Mouse (Mus musculus): Measurements from ENCODE around the gene Banf2.

Banf2 gene

DNA sequence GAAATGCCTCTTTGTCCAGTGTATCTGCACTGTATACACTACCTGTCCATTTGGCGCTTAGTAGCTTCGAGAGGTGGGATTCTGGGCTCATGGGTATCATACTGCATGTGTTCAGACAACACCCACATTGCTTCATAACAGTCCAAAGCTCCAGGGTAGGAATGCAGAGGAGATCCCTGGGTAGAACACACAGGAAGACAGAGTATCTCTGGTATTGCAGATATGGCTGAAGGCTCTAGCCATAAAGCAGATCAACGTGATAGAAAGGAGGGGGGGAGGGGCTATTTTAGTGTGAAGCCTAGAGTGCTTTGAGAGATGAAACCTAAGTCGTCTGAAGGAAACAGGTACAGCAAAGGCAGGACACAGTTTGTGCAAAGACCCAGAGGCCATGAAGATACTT, 6.4 kb upstream of the Banf2 start:
- no peak for DNase-seq

DNA sequence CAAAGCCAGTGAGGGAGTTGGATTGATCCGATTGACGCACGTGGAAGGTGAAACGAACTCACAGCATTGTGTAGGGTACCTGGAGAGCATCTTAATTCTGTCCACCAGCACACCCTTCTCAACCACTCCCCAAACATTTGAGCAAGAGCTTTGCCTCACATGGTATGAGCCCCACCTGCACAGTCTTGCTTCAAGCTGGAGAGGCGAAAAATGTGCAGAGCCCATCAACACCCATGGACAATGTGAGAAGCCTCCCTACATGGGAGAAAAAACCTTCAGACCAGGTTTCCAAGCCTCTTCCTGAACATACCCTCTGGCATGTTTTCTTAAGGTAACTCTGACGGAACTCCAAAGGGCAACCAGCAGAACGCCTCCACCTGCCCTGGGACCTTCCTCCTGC, 2.1 kb upstream of the Banf2 start:
- no peak for DNase-seq

DNA sequence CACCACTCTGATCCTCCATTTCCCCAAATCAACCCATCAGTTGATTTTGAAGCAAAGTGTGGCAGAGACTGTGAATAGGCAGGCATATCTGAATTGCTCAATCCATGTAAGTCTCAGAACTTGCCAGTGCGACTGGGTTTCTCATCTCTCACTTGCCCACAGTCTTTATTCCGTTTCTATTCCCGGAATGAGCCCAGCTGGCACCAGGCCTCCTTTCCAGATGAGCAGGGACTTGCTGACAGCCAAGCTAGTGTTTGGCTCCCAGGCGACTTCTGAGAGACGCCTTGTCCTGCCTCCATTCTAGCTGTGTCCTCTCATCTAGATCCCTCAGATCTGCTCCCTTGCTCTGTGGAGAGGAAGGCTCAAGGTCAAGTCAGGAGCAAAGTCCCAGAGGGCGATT, 11.9 kb downstream of the Banf2 start:
- no peak for DNase-seq

DNA sequence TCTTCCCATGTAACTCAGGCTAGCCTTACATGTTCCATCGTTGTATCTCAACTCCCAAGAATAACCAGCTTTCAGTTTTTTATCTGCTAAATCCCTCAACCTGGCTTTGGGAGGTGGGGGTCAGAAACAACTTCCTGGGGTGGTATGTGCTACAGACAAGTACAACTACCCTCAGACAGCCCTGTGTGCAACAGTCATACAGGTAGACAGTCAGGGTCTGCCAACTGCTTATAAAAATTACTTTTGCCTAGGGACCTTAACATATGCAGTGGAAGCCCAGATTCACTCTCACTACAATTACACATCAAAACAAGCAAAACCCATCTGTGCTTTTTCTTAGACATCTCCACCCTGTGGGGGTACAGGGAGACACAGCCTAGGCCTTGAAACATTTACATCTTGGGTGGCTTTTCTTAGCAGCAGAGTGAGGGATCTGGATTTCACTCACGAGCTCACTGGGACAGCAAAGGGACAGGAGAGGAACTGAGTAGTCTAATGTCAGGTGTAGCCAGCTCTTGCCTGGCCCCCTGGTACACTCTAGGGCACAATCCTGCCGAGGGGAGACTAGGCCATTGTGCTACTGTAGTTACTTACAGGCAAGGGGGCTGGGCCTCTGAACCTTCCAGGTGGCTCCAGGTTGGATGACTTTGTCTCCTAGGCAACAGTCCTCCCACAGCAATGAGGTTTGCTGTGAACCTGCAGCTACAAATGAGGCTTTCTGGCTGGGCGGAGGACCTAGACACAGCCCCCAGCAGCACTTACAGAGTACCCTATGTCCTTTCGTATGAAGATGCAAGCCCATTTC, 13.1 kb downstream of the Banf2 start:
- DNase-seq, result no peak

DNA sequence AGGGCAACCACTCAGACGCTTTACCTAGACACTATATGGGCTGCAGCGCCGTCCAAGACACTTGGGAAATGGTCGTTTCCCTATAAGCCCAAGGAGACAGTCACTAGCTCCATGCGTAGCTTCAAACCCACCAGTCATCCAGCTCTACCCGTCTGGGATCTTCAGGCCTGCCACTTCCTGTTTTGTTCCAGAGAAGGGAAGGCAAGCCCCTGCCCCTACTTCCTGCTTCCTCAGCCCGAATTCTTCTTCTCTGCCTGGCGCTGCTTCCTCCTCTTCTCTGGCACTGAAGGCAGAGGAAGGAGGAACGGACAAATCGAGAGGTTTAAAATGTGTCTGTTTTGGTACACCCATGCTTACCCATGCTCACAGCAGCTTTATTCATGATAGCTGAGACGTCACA, 14.1 kb downstream of the Banf2 start:
- DNase-seq, result no peak

DNA sequence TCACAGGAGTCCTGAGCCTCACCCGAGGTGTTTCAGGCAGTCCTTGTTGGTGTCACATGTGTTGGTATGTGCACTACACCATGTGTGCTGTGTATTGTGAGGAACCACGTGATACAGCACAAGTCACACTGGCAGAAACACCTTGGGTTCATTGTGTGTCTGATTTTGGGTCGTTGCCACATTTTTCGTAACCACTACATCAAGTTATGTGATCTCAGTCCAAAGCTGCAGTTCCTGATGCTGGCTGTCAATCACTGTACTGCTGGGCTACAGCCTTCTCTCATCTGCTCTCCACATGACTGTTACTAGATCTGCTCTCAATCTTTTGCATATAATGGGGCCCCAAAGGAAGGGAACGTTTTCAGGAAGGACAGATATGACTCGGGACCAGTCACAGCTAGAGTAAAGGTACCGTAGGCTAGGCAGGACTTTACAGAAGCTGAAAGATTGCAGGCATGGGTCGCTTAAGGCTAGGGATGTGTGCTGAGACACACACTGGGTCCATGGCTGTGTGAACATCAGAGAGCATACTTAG, 17.4 kb downstream of the Banf2 start:
- DNase-seq, result no peak

DNA sequence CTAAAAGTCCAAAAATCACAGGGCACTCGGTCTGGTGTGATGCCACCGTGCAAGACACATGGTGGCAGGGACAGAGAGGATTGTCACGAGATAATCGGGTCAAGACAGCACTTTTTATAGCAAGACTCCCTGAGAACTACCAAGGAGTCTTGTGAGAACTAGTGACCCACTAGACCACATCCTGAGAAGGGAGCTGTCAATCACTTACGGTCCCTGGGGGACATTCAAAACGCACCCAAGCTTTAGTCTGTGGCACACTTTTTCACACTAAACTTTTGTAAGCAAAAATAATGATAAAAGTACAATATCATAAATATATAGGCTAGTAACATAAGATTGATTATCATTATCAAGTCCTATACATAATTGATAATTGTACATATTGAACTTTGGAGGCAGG, 18.0 kb downstream of the Banf2 start:
- no peak for DNase-seq

DNA sequence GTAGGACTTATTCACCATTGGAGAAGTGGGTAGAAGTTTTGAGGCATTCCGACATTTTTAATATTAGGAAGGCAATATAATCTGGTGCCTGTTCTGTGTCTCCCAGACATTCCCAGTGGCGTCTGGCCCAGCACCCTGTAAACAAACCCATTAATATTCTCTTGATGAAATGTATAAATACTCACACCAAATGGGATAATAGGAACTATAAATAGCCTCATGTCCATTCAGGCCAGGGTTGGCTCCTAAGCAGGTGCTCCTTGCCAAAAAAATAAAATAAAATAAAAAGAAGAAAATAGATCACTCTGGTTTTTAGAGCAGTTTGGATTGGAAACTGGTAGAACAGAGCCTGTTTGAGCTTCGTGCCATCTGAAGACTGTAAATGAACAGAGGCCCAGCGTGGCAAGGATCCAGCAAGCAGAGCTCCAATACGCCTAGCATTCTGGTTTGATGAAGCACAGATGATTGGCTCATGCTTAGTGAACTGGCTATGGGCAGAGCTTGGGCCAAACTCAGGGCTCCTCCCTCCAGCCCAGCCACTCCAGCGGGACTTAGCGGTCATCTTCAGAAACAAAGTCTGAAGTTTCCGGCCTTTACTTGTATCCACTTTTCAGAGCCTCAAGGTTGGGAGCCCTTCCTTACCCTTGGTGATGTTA, 19.7 kb downstream of the Banf2 start:
- DNase-seq, result no peak

DNA sequence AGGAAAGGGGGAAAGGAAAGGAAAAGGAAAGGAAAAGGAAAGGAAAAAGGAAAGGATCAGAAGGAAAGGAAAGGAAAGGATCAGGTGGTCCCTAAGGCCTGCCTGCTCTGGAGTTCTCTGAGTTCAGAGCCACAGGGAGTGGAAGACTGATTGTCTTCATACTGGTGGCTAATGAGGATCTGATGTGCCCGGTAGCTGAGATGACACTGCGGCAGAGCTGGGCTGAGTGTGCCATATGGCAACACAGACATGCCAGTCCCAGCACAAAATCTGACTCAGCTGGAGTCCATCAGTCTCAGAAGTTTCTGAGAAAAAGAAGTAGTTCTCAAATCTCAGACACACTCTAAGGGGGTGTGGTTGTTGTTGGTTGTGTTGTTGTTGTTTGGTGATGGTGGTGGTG, 24.9 kb downstream of the Banf2 start:
- no peak for DNase-seq

DNA sequence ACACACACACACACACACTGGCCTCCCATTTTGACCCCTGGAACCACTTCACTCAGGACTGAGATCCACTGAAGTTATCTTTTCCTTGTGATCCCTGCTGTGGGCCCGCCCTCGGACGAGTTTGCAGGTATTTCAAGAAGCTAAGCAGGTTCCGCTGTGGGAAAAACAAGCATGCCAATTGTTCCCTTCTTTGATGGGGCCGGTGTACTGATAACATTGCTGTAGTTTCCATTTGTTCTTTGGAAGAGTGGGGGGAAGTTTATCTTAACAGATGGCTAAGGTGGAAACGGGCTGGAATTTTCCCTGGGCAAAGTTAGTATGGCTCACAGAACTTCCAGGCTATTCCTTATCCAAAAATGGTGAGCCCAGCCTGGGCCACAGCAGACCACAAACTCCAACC, 28.8 kb downstream of the Banf2 start:
- no peak for DNase-seq

DNA sequence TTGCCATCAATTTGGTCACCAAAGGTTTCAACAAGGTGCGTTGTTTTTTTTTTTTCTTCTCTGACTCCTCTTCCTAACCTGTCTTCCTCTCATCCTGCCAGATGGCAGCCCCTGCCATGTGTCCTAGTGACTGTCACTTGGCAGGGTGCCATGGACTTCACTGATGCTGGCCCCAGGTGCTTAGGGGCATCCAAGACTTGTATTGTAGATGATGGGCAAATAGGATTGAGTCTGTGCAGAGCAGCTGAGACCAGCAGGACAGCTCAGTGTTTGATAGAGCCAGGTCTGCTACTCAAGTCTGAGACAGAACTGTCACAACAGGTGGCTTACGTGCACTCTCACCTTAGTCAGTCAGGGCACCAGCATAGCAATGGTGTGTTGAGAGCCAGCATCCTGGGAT, 32.6 kb downstream of the Banf2 start:
- no peak for DNase-seq

DNA sequence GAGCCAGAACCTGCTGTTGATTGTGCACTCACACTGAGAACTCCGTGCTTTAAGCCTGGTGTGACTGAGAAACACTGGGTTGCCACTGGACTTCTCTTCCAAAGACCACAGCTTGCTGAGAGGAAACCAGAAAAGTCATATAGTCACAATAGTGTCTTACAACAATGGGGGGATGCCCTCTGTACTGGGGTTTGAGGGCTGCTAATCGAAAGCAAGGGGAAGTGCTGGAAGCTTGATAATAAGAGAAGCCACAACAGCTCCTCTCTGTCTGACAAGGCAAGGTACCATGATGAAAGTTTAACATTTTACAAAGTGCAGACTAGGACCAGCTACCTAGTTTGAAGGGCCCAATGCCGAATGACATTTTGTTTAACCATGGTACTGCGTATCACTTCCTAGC, 36.8 kb downstream of the Banf2 start:
- DNase-seq, result no peak

DNA sequence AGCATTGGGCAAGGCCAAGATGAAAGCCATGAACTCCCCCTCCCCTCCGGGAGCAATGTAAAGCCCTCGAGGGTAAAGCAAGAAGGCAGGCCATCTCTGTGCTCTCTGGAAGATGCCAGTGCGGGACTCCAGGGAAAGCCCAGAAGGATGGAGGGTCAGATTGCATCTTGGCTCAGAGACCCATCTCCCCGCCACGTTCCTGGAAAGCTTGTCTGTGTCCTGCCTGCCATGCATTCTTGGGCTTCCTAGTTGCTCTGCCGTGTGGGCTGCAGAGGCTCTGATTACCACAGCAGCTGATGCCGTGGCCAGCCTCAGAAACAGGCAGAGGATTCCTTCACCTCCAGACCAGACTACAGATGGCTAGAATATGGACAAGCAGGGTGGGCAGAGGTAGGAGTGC, 37.6 kb downstream of the Banf2 start:
- DNase-seq, result no peak

DNA sequence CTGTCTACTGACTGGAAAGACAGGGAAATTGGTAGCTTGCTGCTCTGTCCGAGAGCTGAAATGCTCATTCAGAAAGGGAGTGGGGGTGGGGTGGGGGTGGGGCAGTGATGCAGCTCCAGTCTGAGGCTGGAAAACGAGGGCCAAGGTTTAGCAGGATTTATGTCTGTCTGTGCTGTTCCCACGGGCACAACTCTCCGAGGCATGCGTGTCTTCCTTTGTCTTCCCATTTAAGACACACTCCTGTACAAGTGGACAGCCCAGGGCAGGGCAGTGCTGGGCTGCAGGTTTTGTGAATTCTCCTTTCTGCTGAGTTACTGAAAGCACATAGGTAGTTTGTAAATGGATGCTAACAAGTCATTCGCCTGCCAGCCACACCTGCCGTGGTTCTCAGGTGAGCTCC, 39.8 kb downstream of the Banf2 start:
- DNase-seq, result no peak

DNA sequence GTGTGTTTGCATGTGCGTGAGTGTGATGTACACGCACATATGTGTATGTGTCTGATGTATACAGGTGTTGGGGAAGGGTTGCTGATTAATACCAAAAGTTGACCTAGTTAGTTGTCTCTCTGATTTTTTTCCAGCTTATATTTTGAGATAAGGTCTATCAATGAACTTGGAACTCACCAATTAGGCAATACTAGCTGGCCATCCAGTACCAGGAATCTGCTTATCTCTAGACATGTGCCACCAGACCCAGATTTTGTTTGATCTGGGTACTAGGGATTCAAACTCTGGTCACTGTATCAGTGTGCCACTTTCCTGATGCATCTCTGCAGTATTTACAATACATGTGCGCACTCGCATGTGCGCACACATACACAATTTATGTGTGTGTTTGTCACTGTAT, 41.2 kb downstream of the Banf2 start:
- DNase-seq, result no peak

DNA sequence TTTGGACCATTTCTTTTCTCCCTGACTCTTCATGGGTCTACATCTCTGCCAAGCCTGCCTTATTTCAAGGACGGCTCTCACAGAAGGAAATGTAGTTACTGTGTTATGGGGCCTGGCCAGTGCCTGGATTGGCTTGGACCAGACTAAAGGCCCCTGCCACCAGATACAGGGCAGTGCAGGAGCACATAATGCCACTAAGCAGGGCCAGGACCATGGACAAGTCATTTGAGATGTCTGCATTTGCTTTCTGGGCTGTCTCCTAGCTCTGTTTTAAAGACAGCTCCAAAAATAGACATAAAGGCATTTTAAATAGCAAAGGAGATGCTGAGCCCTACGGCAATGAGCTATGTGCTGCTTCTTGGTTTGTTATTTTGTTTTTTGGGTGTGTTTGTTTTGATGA, 43.8 kb downstream of the Banf2 start:
- no peak for DNase-seq

DNA sequence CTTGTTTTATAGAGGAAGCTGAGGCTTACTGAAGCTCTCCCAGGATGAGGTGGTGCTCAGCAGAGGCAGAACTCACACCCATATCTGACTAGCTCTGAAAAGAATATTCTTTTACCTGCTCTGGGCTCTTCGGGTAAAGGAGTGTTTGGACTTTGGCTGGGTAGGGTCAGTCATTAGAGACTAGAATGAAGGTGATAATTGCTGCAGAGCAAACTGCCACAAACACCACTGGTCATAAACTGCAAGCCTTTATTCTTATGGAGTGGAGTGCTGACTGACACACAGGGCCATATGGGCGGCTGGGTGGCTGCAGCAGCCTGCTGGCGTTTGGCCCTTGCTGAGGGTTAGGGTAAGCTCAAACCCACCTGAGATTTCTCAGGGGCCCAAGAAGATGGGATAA, 46.0 kb downstream of the Banf2 start:
- DNase-seq, result no peak

DNA sequence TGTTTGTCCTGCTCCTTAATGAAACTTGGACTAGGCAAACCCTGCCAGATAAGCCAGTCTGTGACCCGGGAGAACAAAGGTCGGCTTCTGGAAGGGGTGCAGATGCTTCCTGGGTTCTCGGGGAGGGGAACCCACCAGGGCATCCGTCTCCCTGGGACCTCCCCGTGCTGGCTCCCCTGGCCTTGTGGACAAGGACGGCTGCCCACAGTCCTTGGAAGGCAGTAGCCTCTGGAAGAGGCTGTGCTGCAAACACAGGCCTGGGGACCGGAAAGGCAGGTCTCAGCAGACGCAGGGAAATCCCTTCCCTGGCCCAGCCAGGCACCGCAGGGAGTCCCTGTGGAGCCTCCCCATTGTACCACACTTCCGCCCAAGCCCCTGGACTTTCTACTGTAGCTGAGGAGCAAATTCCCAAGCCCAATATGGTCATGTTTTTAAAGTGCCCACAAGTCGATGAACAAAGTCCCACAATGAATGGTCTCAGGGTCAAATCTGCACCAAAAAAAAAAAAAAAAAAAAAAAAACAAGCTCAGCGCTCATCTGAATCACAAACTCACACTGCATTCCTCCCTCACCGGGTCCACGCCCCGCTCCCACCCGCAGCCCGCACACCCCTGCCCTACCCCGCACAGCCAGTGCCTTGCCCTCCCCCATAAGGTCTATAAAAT, 53.5 kb downstream of the Banf2 start:
- no peak for DNase-seq

DNA sequence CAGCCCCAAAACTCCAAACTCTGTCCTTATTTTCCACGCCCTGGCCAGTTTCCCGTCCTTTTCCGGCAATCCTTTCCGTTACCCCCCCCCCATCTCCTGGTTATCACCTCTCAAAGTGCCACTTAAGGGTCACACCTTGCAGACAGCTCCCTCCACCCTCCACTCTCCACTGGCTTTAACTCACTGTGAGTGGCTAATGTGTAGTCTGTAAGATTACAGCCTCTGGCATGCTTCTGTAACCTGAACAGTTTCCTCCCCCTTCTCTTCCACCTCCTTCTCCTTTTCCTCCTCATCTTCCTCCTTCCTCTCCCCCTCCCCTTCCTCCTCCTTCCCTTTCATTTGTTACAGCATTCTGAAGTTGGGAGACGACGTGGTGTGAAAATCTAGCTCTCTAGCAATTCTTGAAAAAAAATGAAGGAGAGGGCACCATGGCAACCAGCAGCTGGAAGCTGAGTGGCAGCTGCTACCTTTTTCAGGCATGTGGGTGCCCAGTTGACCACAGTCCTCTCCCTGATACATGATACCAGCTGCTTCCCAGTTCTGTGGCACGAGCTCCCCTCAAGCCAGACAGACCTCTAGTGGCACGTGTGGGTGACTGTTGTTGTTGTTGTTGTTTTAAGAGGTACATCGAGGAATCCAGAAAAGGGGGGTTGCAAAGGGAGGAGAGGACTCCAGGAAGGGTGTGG, 55.2 kb downstream of the Banf2 start:
- no peak for DNase-seq

DNA sequence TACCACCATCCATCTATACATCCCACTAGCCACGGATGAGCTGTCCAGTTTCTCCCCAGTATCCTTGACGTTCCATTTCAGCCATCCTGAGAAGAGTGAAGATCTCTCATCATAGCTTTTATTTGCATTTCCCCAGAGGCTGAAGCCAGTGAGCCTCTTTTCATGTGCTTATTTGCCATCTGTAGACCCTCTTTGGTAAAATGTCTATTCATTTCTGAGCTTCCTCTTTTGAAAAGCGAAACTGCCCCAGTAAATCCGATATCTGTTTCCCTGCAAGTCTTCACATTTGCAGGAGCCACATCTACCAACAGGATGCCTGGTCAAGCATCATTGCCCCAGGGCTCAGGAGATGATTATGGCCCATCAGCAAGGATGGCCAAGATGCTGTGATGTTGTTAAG, 59.9 kb downstream of the Banf2 start:
- no peak for DNase-seq

DNA sequence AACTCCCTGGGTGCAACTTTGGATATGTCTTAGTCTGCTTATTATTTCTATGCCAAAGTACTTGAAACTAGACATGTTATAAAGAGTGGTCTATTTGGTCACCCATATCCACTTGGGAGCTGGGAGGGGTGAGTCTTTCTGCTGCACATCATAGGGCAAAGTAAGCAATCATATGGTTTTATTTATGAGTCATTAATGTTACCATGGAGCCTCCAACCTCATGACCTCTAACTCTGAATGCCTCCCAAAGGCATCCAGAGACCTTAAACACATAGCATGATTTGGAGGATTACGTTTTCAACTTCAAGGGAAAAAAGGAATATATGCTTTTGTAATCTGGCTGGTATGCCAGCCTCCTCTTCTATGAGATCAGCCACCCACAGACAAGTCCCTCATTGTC, 61.9 kb downstream of the Banf2 start:
- no peak for DNase-seq

DNA sequence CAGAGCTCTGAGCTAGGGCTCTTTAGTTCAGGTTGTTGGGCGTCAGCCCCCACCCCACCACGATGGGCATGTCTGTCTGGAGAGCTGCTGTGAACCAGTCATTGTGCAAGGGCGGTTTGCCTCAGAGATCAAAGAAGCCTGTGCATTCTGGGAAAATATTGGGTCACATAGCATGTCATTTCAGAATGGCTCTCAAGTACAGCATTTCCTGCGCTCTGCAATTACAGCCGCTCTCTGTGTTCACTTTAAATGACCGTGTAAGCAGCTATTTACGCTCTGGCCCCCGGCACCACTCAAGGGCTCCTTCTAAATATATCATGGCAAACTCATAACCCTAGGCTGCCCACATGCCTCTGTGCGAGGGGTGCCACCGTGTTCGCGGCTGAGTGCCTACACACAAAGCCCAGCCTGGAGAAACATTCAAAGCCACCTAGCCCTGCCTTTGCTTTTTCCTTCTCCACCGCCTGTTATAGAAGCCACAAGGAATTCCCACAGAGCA, 68.7 kb downstream of the Banf2 start:
- peak; percentile 60 for DNase-seq

DNA sequence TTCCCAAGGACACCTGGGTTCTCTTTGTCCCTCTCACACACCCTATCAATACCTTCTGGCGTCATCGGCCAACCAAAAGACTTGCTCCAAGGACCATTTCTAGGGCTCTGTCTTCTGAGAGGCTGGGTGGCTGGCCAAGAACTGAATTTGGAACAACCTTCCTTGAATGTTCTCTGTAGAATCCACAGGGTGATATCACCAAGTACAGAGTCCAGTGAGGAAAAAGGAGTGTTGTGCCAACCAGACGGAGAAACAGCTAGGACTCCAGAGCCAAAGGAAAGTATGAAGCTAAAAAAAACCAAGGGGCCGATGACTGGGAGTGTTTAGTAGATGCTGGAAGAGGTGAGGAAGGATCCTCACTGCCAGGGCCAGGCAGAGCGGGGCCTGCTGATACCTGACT, 74.5 kb downstream of the Banf2 start:
- no peak for DNase-seq

Measured in retina, postnatal 1 day (tissue).